Mouse (Mus musculus) hindbrain, embryonic 13.5 days (tissue): ENCODE results near the gene Nrap. TPM values are rescaled to one million over a fixed set of nuclear protein-coding genes. Genes with fewer than 3 reads are reported as not detected.
A peak's percentile ranks its signal among the peaks of the same experiment; 100 is the strongest.
"Not testable (repeated sequence)": the region's sequence is repeated elsewhere in the genome, so short reads cannot be mapped to it uniquely, and the experiment has no call there.

Experiments
- ATAC-seq: fragments of 200-750 bp; cut with Nextera tagmentation; 2 replicates; pipeline ENCODE4 v1.8.0; 2017; ENCODE audit warnings: moderate TSS enrichment; ENCODE audit not compliant: low FRiP score
- H3K27ac ChIP-seq: fragments of 300-500 bp; sonication (generic); 2 replicates; pipeline ENCODE4 v1.5.1; 2015; ENCODE audit warnings: inconsistent platforms, mild to moderate bottlenecking, moderate library complexity
- H3K27me3 ChIP-seq: fragments of 300-500 bp; sonication (generic); 2 replicates; pipeline ENCODE4 v1.6.1; 2015; ENCODE audit warnings: mild to moderate bottlenecking, inconsistent platforms
- H3K36me3 ChIP-seq: fragments of 300-500 bp; sonication (generic); 2 replicates; pipeline ENCODE4 v1.6.1; 2015; ENCODE audit warnings: mild to moderate bottlenecking, inconsistent platforms
- H3K4me1 ChIP-seq: fragments of 300-500 bp; sonication (generic); replicated peaks from 2 replicates; pipeline ENCODE4 v1.6.1; 2015; ENCODE audit warnings: inconsistent platforms
- H3K4me2 ChIP-seq: fragments of 300-500 bp; sonication (generic); 2 replicates; pipeline ENCODE4 v1.6.1; 2015; ENCODE audit warnings: inconsistent platforms, mild to moderate bottlenecking, moderate library complexity
- H3K4me3 ChIP-seq: fragments of 300-500 bp; sonication (generic); 2 replicates; pipeline ENCODE4 v1.5.1; 2015; ENCODE audit warnings: mild to moderate bottlenecking, inconsistent platforms
- H3K9ac ChIP-seq: fragments of 300-500 bp; sonication (generic); 2 replicates; pipeline ENCODE4 v1.6.1; 2015; ENCODE audit warnings: mild to moderate bottlenecking, inconsistent platforms
- H3K9me3 ChIP-seq: fragments of 300-500 bp; sonication (generic); 2 replicates; pipeline ENCODE4 v1.6.1; 2016; ENCODE audit warnings: inconsistent platforms
- WGBS: fragments of 180-500 bp; shearing (Covaris S2); methylation state at CpG from one replicate; pipeline ENCODE4 v1.1.7; 2015; 5-methylcytosine and 5-hydroxymethylcytosine counted together
- polyA plus RNA-seq: library from polyadenylated mRNA; unstranded; fragments of >200 nt; fragmentation: Nextera tagmentation; extraction: Ambion mirVana; gene quantifications from 2 replicates; pipeline ENCODE4 v1.2.1, GENCODE M21; 2015

The Nrap gene
- polyA plus RNA-seq, 1 experiment from 2014 or later = 0.25 TPM

GRCm38 (mm10) chr19:56420345-56420744 lies 30.5 kb upstream of the Nrap start:
- H3K9me3 ChIP-seq = no peaks in the 10 kb centered on the region
- H3K27ac ChIP-seq = no peak overlapping the region
- peaks cover 3% of the 10 kb centered on the region; the same call in 1 of the 2 replicates for H3K27me3 ChIP-seq
- no peak overlapping the region for H3K9ac ChIP-seq
- no peaks in the 10 kb centered on the region for H3K36me3 ChIP-seq
- H3K4me2 ChIP-seq = no peak overlapping the region
- ATAC-seq = no peak
- 86% methylated on average over 3 of the region's 3 CpGs for WGBS
- no peak overlapping the region for H3K4me3 ChIP-seq
- H3K4me1 ChIP-seq = peaks cover 21% of the 10 kb centered on the region

- Histone ChIP-seq H3K4me1 (peaks cover 12% of the 10 kb centered on the region), H3K9ac (no peak overlapping the region), H3K36me3 (no peaks in the 10 kb centered on the region), H3K27ac (no peak overlapping the region), H3K27me3 (peaks cover 3% of the 10 kb centered on the region; the same call in 1 of the 2 replicates), H3K9me3 (no peaks in the 10 kb centered on the region), H3K4me2 (no peak overlapping the region), H3K4me3 (no peak overlapping the region)
- 80% methylated on average over 9 of the region's 9 CpGs for WGBS
- no peak for ATAC-seq
Measured at GRCm38 (mm10) chr19:56419452-56419851, 29.6 kb upstream of the Nrap start.

DNA sequence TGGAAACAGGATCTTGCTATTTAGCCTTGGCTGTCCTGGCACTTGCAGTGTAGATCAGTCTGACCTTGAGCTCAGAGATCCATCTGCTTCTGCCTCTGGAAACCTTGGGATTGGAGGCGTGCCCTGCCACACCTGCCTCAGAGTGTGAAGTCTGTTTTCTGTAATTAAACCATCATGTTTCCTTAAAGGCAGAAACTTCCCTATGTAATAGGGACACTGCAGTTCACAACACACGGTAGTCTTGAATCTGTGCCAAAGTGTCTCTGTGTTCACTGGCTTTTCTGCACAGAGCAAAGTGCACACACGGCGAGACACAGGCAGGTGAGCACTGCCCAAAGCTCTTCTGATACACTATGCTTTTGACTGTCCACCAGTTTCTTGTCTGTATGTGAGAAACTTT lies 28.6 kb upstream of the Nrap start:
- no peaks in the 10 kb centered on the region for H3K36me3 ChIP-seq
- no peaks in the 10 kb centered on the region for H3K27me3 ChIP-seq
- no peak overlapping the region for H3K9ac ChIP-seq
- H3K4me2 ChIP-seq = no peak overlapping the region
- H3K9me3 ChIP-seq = no peaks in the 10 kb centered on the region
- no peak overlapping the region for H3K4me3 ChIP-seq
- WGBS = 88% methylated on average over 4 of the region's 4 CpGs
- ATAC-seq = no peak
- H3K27ac ChIP-seq = no peak overlapping the region
- H3K4me1 ChIP-seq = peaks cover 3% of the 10 kb centered on the region

GRCm38 (mm10) chr19:56409884-56410283 lies 20.0 kb upstream of the Nrap start:
- not testable (repeated sequence) for H3K4me3 ChIP-seq, ATAC-seq, H3K9me3 ChIP-seq, H3K36me3 ChIP-seq, H3K4me1 ChIP-seq, H3K27me3 ChIP-seq, H3K9ac ChIP-seq, H3K4me2 ChIP-seq, H3K27ac ChIP-seq
- WGBS = 100% methylated on average over 4 of the region's 4 CpGs

- H3K4me3 ChIP-seq = no peak overlapping the region
- 93% methylated on average over 7 of the region's 7 CpGs for WGBS
Measured at GRCm38 (mm10) chr19:56406581-56406980, 16.7 kb upstream of the Nrap start.

DNA sequence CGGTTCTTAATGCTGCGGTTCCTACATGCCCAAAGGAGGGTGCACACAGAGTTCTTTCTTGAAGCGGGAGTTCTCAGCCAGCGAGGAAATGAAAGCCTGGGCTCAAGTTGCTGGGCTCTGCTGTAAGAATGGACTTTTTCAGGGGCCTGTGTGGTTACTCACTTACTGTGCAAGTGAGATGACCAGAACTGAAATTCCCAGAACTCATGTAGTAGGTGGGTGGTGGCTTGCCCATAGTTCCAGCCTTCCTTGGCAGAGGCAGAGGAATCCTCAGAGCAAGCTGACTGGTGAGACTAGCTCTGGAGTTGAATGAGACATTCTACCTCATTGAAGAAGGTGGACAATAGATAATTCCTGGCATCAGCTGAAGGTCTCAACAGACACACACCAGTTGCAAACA lies 16.0 kb upstream of the Nrap start:
- no peak overlapping the region for H3K4me2 ChIP-seq
- peaks cover 9% of the 10 kb centered on the region for H3K4me1 ChIP-seq
- no peak overlapping the region for H3K27ac ChIP-seq
- H3K27me3 ChIP-seq = peaks cover 20% of the 10 kb centered on the region
- H3K9ac ChIP-seq = no peak overlapping the region
- WGBS = 94% methylated on average over 4 of the region's 4 CpGs
- ATAC-seq = no peak
- H3K4me3 ChIP-seq = no peak overlapping the region
- H3K36me3 ChIP-seq = 0 out of 2 replicates have a peak, but pooled peaks cover 6% of the 10 kb centered on the region
- no peaks in the 10 kb centered on the region for H3K9me3 ChIP-seq

More at GRCm38 (mm10) chr19:56406581-56406980, 16.7 kb upstream of the Nrap start:
- H3K4me2 ChIP-seq = no peak overlapping the region
- no peaks in the 10 kb centered on the region for H3K9me3 ChIP-seq
- no peak for ATAC-seq
- peaks cover 19% of the 10 kb centered on the region for H3K27me3 ChIP-seq
- no peak overlapping the region for H3K27ac ChIP-seq
- peaks cover 8% of the 10 kb centered on the region for H3K4me1 ChIP-seq
- H3K36me3 ChIP-seq = 0 out of 2 replicates have a peak, but pooled peaks cover 6% of the 10 kb centered on the region
- H3K9ac ChIP-seq = no peak overlapping the region

- peaks cover 48% of the 10 kb centered on the region for H3K27me3 ChIP-seq
- no peak overlapping the region for H3K27ac ChIP-seq
- no peak overlapping the region for H3K4me3 ChIP-seq
- ATAC-seq = peak; percentile 52
- H3K9me3 ChIP-seq = no peaks in the 10 kb centered on the region
- H3K36me3 ChIP-seq = 0 out of 2 replicates have a peak, but pooled peaks cover 2% of the 10 kb centered on the region
- 54% methylated on average over 6 of the region's 6 CpGs for WGBS
- H3K4me2 ChIP-seq = no peak overlapping the region
- H3K9ac ChIP-seq = no peak overlapping the region
- peaks cover 19% of the 10 kb centered on the region for H3K4me1 ChIP-seq
Measured at GRCm38 (mm10) chr19:56401864-56402263, 12.0 kb upstream of the Nrap start.

GRCm38 (mm10) chr19:56400200-56400599 lies 10.4 kb upstream of the Nrap start:
- H3K27me3 ChIP-seq = peaks cover 65% of the 10 kb centered on the region
- no peaks in the 10 kb centered on the region for H3K9me3 ChIP-seq
- H3K4me3 ChIP-seq = no peak overlapping the region
- no peak overlapping the region for H3K4me2 ChIP-seq
- 53% methylated on average over 14 of the region's 14 CpGs for WGBS
- H3K4me1 ChIP-seq = peaks cover 26% of the 10 kb centered on the region
- H3K9ac ChIP-seq = no peak overlapping the region
- no peak overlapping the region for H3K27ac ChIP-seq
- H3K36me3 ChIP-seq = 0 out of 2 replicates have a peak, but pooled peaks cover 2% of the 10 kb centered on the region
- no peak for ATAC-seq

GRCm38 (mm10) chr19:56398528-56398795 lies 8.6 kb upstream of the Nrap start:
- no peak overlapping the region for H3K4me2 ChIP-seq

DNA sequence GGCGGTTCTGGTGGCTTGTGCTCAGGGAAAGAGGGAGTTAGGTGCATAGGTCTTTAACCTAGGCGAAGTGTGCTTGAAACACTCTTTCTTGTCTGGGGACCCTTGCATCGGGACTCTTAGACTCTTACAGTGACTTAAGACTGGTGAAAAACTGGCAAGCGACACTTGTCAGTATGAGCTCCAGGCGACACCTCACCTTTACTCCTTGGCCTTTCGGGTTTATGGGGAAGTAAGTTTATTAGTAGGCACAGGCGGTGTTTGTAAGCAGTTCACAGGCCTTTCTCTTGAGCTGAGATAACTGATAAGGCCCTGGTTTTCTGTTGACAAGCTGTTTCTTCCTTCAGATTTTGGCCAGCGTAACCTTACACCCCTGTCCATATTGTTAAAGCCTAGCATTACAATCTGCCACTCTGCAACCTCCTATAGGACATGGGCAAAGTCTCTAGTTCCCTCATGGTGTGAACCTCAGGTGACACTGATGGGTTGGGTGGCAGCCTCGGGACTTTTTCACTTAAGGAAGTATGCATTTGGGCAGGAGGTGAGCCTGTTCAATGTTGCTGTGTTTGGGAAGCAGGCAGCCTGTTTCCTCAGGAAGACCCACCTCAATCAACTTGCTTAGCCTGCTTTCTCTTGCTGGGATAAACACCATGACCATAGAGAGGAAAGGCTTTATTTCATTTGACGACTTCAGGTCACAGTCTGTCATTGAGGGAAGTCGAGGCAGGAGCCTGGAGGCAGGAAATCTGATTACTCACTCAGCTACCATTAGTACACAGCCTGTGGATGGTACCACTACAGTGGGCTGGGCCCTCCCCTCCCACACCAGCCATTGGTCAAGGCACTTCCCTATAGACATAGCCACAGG lies 8.1 kb upstream of the Nrap start:
- H3K36me3 ChIP-seq = no peaks in the 10 kb centered on the region
- peaks cover 26% of the 10 kb centered on the region for H3K4me1 ChIP-seq
- H3K9me3 ChIP-seq = no peaks in the 10 kb centered on the region
- peak overlapping the region; percentile 64 for H3K4me3 ChIP-seq
- 65% methylated on average over 11 of the region's 11 CpGs for WGBS
- 0 out of 2 replicates have a peak overlapping the region, but pooled peaks have one; percentile 58 for H3K27ac ChIP-seq
- H3K27me3 ChIP-seq = peaks cover 70% of the 10 kb centered on the region
- ATAC-seq = no peak
- H3K4me2 ChIP-seq = peak overlapping the region; percentile 96
- peak overlapping the region; percentile 82 for H3K9ac ChIP-seq

More at GRCm38 (mm10) chr19:56398528-56398795, 8.6 kb upstream of the Nrap start:
- H3K9ac ChIP-seq = no peak overlapping the region
- no peak for ATAC-seq
- H3K4me1 ChIP-seq = peaks cover 26% of the 10 kb centered on the region
- no peaks in the 10 kb centered on the region for H3K9me3 ChIP-seq
- no peak overlapping the region for H3K4me3 ChIP-seq
- no peaks in the 10 kb centered on the region for H3K36me3 ChIP-seq
- no peak overlapping the region for H3K27ac ChIP-seq
- H3K27me3 ChIP-seq = peaks cover 67% of the 10 kb centered on the region

GRCm38 (mm10) chr19:56396669-56397621 lies 7.1 kb upstream of the Nrap start, which contains the start of gene Casp7:
Gene Casp7, plus strand, starts transcription at chr19:56397129.
- H3K36me3 ChIP-seq = no peaks in the 10 kb centered on the region
- under 1% methylated on average over 75 of the region's 78 CpGs for WGBS
- H3K9me3 ChIP-seq = no peaks in the 10 kb centered on the region
- peak within 1 kb of the TSS; percentile 82 for H3K9ac ChIP-seq
- H3K4me1 ChIP-seq = peaks cover 21% of the 10 kb centered on the region
- H3K4me2 ChIP-seq = peak within 1 kb of the TSS; percentile 96
- H3K4me3 ChIP-seq = peak within 1 kb of the TSS; percentile 64
- peaks cover 74% of the 10 kb centered on the region for H3K27me3 ChIP-seq
- peak; percentile 65 for ATAC-seq
- H3K27ac ChIP-seq = peak within 1 kb of the TSS; percentile 58; the same call in 1 of the 2 replicates

DNA sequence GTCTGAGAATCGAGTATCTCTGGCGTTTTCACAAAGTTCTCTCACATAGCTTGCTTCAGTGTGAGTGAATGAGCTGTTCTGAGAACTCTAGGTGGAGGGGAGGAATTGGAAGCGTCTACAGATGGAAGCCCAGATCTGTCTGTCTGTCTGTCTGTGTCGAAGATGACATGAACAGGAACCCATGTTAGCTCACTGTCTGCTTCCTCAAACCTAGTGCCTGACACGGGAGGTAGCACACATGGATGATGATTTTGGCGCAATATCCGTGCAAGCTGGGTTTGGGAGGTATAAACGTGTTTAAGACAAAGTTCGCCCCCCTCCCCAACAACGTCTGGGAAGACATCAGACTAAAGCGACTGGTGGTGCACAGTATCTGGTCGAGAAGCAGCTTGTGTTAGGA lies 6.4 kb upstream of the Nrap start:
- H3K4me1 ChIP-seq = peaks cover 17% of the 10 kb centered on the region
- 48% methylated on average over 12 of the region's 12 CpGs for WGBS

More for the DNA sequence above, 6.4 kb upstream of the Nrap start:
- Histone ChIP-seq H3K4me3 (peak overlapping the region; percentile 64), H3K27me3 (peaks cover 78% of the 10 kb centered on the region), H3K9me3 (no peaks in the 10 kb centered on the region), H3K9ac (no peak overlapping the region), H3K36me3 (no peaks in the 10 kb centered on the region), H3K4me2 (peak overlapping the region; percentile 96), H3K27ac (no peak overlapping the region)
- ATAC-seq = no peak
